Mouse (Mus musculus): ENCODE results near the gene Gm47985. TPM values are rescaled to one million over a fixed set of nuclear protein-coding genes. Genes with fewer than 3 reads are reported as not detected.
"Not testable (repeated sequence)": the region's sequence is repeated elsewhere in the genome, so short reads cannot be mapped to it uniquely, and the experiment has no call there.

Gm47985 gene
- polyA plus RNA-seq, 2 experiments, result 0.08 TPM; not detected in 1

GRCm38 (mm10) chr1:151195986-151196385, 13.6 kb downstream of the Gm47985 start:
- not testable (repeated sequence) for DNase-seq (ENCODE audit: low spot score); ATAC-seq (ENCODE audit: low FRiP score, low read depth); H3K4me2 ChIP-seq (replicated peaks; ENCODE audit: low read depth, low read length, severe bottlenecking); H3K27ac ChIP-seq (replicated peaks; ENCODE audit: low read depth, low read length); H3K9me3 ChIP-seq (ENCODE audit: control insufficient read depth, low read length); H3K27me3 ChIP-seq (ENCODE audit: control insufficient read depth, insufficient read depth, low read length); H3K9ac ChIP-seq (ENCODE audit: low read depth, low read length, severe bottlenecking); H3K4me3 ChIP-seq (replicated peaks; ENCODE audit: low read length); H3K36me3 ChIP-seq (ENCODE audit: control insufficient read depth, insufficient read depth, low read length); H3K4me1 ChIP-seq (ENCODE audit: control insufficient read depth, insufficient read depth, low read length)
- 72% methylated on average over 4 of the region's 4 CpGs for WGBS

- H3K36me3 ChIP-seq (ENCODE audit: control insufficient read depth, insufficient read depth, low read length); H3K9me3 ChIP-seq (ENCODE audit: control insufficient read depth, low read length); H3K4me3 ChIP-seq (replicated peaks; ENCODE audit: low read length); H3K9ac ChIP-seq (ENCODE audit: low read depth, low read length, severe bottlenecking); H3K4me1 ChIP-seq (ENCODE audit: control insufficient read depth, insufficient read depth, low read length); H3K4me2 ChIP-seq (replicated peaks; ENCODE audit: low read depth, low read length, severe bottlenecking); H3K27me3 ChIP-seq (ENCODE audit: control insufficient read depth, insufficient read depth, low read length); H3K27ac ChIP-seq (replicated peaks; ENCODE audit: low read depth, low read length); DNase-seq (ENCODE audit: low spot score); ATAC-seq (ENCODE audit: low FRiP score, low read depth): not testable (repeated sequence)
- 83% methylated on average over 3 of the region's 3 CpGs for WGBS
These were observed 14.4 kb downstream of the Gm47985 start for GRCm38 (mm10) chr1:151196690-151197089.

GRCm38 (mm10) chr1:151198120-151198519, 15.8 kb downstream of the Gm47985 start, which contains the start of gene Gm47995:
Gene Gm47995, plus strand, starts transcription at chr1:151198448.
- H3K4me1 ChIP-seq (ENCODE audit: control insufficient read depth, insufficient read depth, low read length); H3K27ac ChIP-seq (replicated peaks; ENCODE audit: low read depth, low read length); H3K9ac ChIP-seq (ENCODE audit: low read depth, low read length, severe bottlenecking); H3K4me2 ChIP-seq (replicated peaks; ENCODE audit: low read depth, low read length, severe bottlenecking); H3K9me3 ChIP-seq (ENCODE audit: control insufficient read depth, low read length); DNase-seq (ENCODE audit: low spot score); H3K4me3 ChIP-seq (replicated peaks; ENCODE audit: low read length); ATAC-seq (ENCODE audit: low FRiP score, low read depth); H3K27me3 ChIP-seq (ENCODE audit: control insufficient read depth, insufficient read depth, low read length); H3K36me3 ChIP-seq (ENCODE audit: control insufficient read depth, insufficient read depth, low read length): not testable (repeated sequence)
- WGBS, result 79% methylated on average over 2 of the region's 4 CpGs

GRCm38 (mm10) chr1:151200620-151201019, 18.3 kb downstream of the Gm47985 start:
- not testable (repeated sequence) for H3K4me1 ChIP-seq (ENCODE audit: control insufficient read depth, insufficient read depth, low read length); H3K27ac ChIP-seq (replicated peaks; ENCODE audit: low read depth, low read length); H3K36me3 ChIP-seq (ENCODE audit: control insufficient read depth, insufficient read depth, low read length); H3K4me2 ChIP-seq (replicated peaks; ENCODE audit: low read depth, low read length, severe bottlenecking); H3K27me3 ChIP-seq (ENCODE audit: control insufficient read depth, insufficient read depth, low read length); DNase-seq (ENCODE audit: low spot score); H3K4me3 ChIP-seq (replicated peaks; ENCODE audit: low read length); H3K9ac ChIP-seq (ENCODE audit: low read depth, low read length, severe bottlenecking); H3K9me3 ChIP-seq (ENCODE audit: control insufficient read depth, low read length); ATAC-seq (ENCODE audit: low FRiP score, low read depth)

- not testable (repeated sequence) for H3K36me3 ChIP-seq (ENCODE audit: control insufficient read depth, insufficient read depth, low read length); H3K9ac ChIP-seq (ENCODE audit: low read depth, low read length, severe bottlenecking); H3K9me3 ChIP-seq (ENCODE audit: control insufficient read depth, low read length); ATAC-seq (ENCODE audit: low FRiP score, low read depth); H3K27ac ChIP-seq (replicated peaks; ENCODE audit: low read depth, low read length); H3K4me3 ChIP-seq (replicated peaks; ENCODE audit: low read length); H3K27me3 ChIP-seq (ENCODE audit: control insufficient read depth, insufficient read depth, low read length); H3K4me1 ChIP-seq (ENCODE audit: control insufficient read depth, insufficient read depth, low read length); H3K4me2 ChIP-seq (replicated peaks; ENCODE audit: low read depth, low read length, severe bottlenecking); DNase-seq (ENCODE audit: low spot score)
- WGBS, result 72% methylated on average over 3 of the region's 5 CpGs
These were observed 20.4 kb downstream of the Gm47985 start for GRCm38 (mm10) chr1:151202771-151203170.

- not testable (repeated sequence) for H3K9ac ChIP-seq (ENCODE audit: low read depth, low read length, severe bottlenecking); H3K4me1 ChIP-seq (ENCODE audit: control insufficient read depth, insufficient read depth, low read length); H3K9me3 ChIP-seq (ENCODE audit: control insufficient read depth, low read length); H3K36me3 ChIP-seq (ENCODE audit: control insufficient read depth, insufficient read depth, low read length); H3K4me2 ChIP-seq (replicated peaks; ENCODE audit: low read depth, low read length, severe bottlenecking); H3K27me3 ChIP-seq (ENCODE audit: control insufficient read depth, insufficient read depth, low read length); H3K27ac ChIP-seq (replicated peaks; ENCODE audit: low read depth, low read length); DNase-seq (ENCODE audit: low spot score); H3K4me3 ChIP-seq (replicated peaks; ENCODE audit: low read length); ATAC-seq (ENCODE audit: low FRiP score, low read depth)
- WGBS, result no CpG with 5 or more reads among the region's 6 CpGs
These were observed 21.5 kb downstream of the Gm47985 start, which contains the start of gene 3110040M04Rik for GRCm38 (mm10) chr1:151203818-151204217. Gene 3110040M04Rik, plus strand, starts transcription at chr1:151204121.

GRCm38 (mm10) chr1:151208493-151208892, 26.2 kb downstream of the Gm47985 start:
- not testable (repeated sequence) for H3K27ac ChIP-seq (replicated peaks; ENCODE audit: low read depth, low read length); H3K4me2 ChIP-seq (replicated peaks; ENCODE audit: low read depth, low read length, severe bottlenecking); H3K9ac ChIP-seq (ENCODE audit: low read depth, low read length, severe bottlenecking); DNase-seq (ENCODE audit: low spot score); H3K9me3 ChIP-seq (ENCODE audit: control insufficient read depth, low read length); H3K4me1 ChIP-seq (ENCODE audit: control insufficient read depth, insufficient read depth, low read length); H3K36me3 ChIP-seq (ENCODE audit: control insufficient read depth, insufficient read depth, low read length); H3K4me3 ChIP-seq (replicated peaks; ENCODE audit: low read length); H3K27me3 ChIP-seq (ENCODE audit: control insufficient read depth, insufficient read depth, low read length)
- 0 out of 2 replicates have a peak, but pooled peaks have one; percentile 53 for ATAC-seq (ENCODE audit: low FRiP score, low read depth)
- 64% methylated on average over 3 of the region's 5 CpGs for WGBS

GRCm38 (mm10) chr1:151208944-151209343, 26.6 kb downstream of the Gm47985 start:
- not testable (repeated sequence) for H3K4me1 ChIP-seq (ENCODE audit: control insufficient read depth, insufficient read depth, low read length); DNase-seq (ENCODE audit: low spot score); H3K4me3 ChIP-seq (replicated peaks; ENCODE audit: low read length); ATAC-seq (ENCODE audit: low FRiP score, low read depth); H3K27me3 ChIP-seq (ENCODE audit: control insufficient read depth, insufficient read depth, low read length); H3K36me3 ChIP-seq (ENCODE audit: control insufficient read depth, insufficient read depth, low read length); H3K9me3 ChIP-seq (ENCODE audit: control insufficient read depth, low read length); H3K4me2 ChIP-seq (replicated peaks; ENCODE audit: low read depth, low read length, severe bottlenecking); H3K9ac ChIP-seq (ENCODE audit: low read depth, low read length, severe bottlenecking); H3K27ac ChIP-seq (replicated peaks; ENCODE audit: low read depth, low read length)

Data from limb, embryonic 14.5 days (tissue).